Mouse (Mus musculus) left cerebral cortex, postnatal 4 days (tissue): ENCODE measurements around the gene Entpd7. TPM values are rescaled to one million over a fixed set of nuclear protein-coding genes. Genes with fewer than 3 reads are reported as not detected.

Experiments used
- DNase-seq: peaks from one replicate; pipeline ENCODE4 v3.0.0-alpha.2; 2022
- intact Hi-C: fragments of 180-260 bp; cut with DNase I; formaldehyde crosslinking; loops from one replicate; pipeline ENCODE4 v1.15.1; 2025
- total RNA-seq, 2 experiments: library from RNA; stranded (reverse); gene quantifications; 2 replicates each; pipeline ENCODE4 v1.2.3; 2021

Entpd7 gene
- total RNA-seq, 2 experiments from 2014 or later, result 26.2 to 26.3 TPM

GRCm38 (mm10) chr19:43762410-43762809 lies 72.9 kb downstream of the Entpd7 start:
- DNase-seq, result no peak
- intact Hi-C loops, result no loop called here

- no peak for DNase-seq
- intact Hi-C loops, result no loop called here
Observed at GRCm38 (mm10) chr19:43766451-43766850, 77.0 kb downstream of the Entpd7 start.

- intact Hi-C loops, result no loop called here
- no peak for DNase-seq
Observed at GRCm38 (mm10) chr19:43767549-43768322, 78.3 kb downstream of the Entpd7 start.

- intact Hi-C loops, result no loop called here
- DNase-seq, result no peak
Observed at GRCm38 (mm10) chr19:43769366-43769960, 80.0 kb downstream of the Entpd7 start.

GRCm38 (mm10) chr19:43770584-43770983 lies 81.1 kb downstream of the Entpd7 start:
- intact Hi-C loops, result no loop called here
- DNase-seq, result no peak

- intact Hi-C loops, result no loop called here
- DNase-seq, result no peak
Observed at GRCm38 (mm10) chr19:43771499-43771969, 82.1 kb downstream of the Entpd7 start.

- intact Hi-C loops, result no loop called here
- DNase-seq, result no peak
Observed at GRCm38 (mm10) chr19:43772311-43772710, 82.8 kb downstream of the Entpd7 start.

GRCm38 (mm10) chr19:43775433-43775832 lies 86.0 kb downstream of the Entpd7 start:
- intact Hi-C loops, result no loop called here
- DNase-seq, result no peak

- intact Hi-C loops, result no loop called here
- DNase-seq, result no peak
Observed at GRCm38 (mm10) chr19:43776561-43776960, 87.1 kb downstream of the Entpd7 start.

- DNase-seq, result no peak
- intact Hi-C loops, result no loop called here
Observed at GRCm38 (mm10) chr19:43777308-43777707, 87.8 kb downstream of the Entpd7 start.

- intact Hi-C loops, result no loop called here
- no peak for DNase-seq
Observed at GRCm38 (mm10) chr19:43780391-43780790, 90.9 kb downstream of the Entpd7 start.

- intact Hi-C loops, result no loop called here
- DNase-seq, result no peak
Observed at GRCm38 (mm10) chr19:43781980-43782379, 92.5 kb downstream of the Entpd7 start, which contains the start of gene Abcc2. Gene Abcc2, plus strand, starts transcription at chr19:43782192.

Other genes starting within 250 kb of the Entpd7 start
- gene Cnnm1, start 249.2 kb upstream of the Entpd7 start, total RNA-seq, result 10 to 100 TPM; 24.6 to 25.8 TPM
- gene Got1, start 165.1 kb upstream of the Entpd7 start, total RNA-seq, result 10 to 100 TPM; 75.4 to 89.8 TPM
- gene Nkx2-3, start 77.3 kb upstream of the Entpd7 start, total RNA-seq, result not detected
- 10 to 100 TPM; 48.8 to 50.7 TPM for gene Slc25a28, start 14.8 kb upstream of the Entpd7 start, total RNA-seq
- gene Cutc, start 63.3 kb downstream of the Entpd7 start, total RNA-seq, result 1 to 10 TPM; 2.2 to 4.3 TPM
- 10 to 100 TPM; 17.6 to 18.3 TPM for gene Cox15, start 63.3 kb downstream of the Entpd7 start, total RNA-seq
- gene Abcc2, start 92.5 kb downstream of the Entpd7 start, total RNA-seq, result under 1 TPM; 0.26 to 0.28 TPM